Mouse (Mus musculus) lung, postnatal 25 days (tissue): ENCODE measurements at regions not wholly inside any gene's neighbourhood (a gene's known extent, or its start where the extent isn't known, plus 50 kb on each side); places are given as distances from the start of the nearest gene placed in this dataset.

Experiments
- DNase-seq: peaks from one replicate; pipeline ENCODE4 v3.0.0; 2022; ENCODE audit warnings: low spot score

GRCm38 (mm10) chr2:54033277-54033676 is 52.1 kb downstream of the Rprm start:
- no peak for DNase-seq

- DNase-seq: no peak
Observed at GRCm38 (mm10) chr2:54028851-54029250, 56.5 kb downstream of the Rprm start.

DNA sequence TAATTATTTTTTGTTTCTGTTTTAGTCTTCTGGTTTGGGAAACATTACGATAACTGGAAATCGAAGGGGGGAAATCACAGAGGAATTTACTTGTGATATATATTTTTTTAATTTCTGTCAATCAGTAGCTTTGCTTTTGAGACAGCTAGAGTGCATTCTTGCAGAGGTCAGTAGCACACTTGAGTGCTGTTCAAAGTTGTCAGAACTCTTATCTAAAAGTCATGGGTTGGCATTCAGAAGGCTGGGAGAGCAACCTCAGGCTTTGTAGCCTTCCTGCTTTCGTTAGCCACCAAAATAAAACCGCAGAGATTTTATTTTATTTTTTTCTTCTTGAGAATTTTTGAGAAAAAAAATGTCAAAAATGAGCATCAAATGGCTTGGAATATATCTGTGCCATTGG is 62.6 kb downstream of the Rprm start:
- DNase-seq: peak; percentile 22

GRCm38 (mm10) chr2:53990157-53990556 is 95.2 kb downstream of the Rprm start:
- DNase-seq: no peak

GRCm38 (mm10) chr2:53975707-53976106 is 109.6 kb downstream of the Rprm start:
- no peak for DNase-seq

DNA sequence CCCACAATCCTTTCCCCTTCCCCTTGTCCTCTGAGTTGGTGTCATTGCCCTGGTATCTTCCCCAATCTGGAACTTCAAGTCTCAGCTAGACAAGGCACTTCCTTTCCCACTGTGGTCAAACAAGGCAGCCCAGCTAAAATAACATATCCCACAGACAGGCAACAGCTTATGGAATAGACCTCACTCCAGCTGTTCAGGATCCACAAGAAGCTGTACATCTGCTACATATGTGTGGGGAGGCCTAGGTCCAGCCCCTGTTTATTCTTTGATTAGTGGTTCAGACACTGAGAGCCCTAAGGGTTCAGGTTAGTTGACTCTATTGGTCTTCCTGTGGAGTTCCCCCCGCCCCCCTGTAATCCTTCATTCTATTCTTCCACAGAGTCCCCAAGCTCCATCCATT is 124.9 kb downstream of the Rprm start:
- DNase-seq: no peak

DNA sequence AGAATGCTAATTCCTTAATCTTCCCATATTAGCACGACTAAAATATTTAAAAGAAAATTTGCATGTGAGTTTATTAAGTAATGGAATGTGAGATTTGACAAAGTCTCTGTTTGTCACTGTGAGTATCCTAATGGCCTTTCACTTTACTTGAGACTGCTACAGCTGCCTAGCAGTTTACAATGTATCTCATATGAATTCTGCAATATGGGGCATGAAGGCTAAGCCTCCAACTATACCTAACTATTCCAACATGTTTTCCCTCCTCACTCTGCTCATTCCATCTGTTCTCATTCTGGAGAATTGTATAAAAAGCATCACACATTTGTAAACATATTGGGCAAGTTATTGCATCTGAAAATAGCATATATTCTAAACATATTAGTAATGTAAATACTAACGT is 137.1 kb downstream of the Rprm start:
- DNase-seq: no peak

DNA sequence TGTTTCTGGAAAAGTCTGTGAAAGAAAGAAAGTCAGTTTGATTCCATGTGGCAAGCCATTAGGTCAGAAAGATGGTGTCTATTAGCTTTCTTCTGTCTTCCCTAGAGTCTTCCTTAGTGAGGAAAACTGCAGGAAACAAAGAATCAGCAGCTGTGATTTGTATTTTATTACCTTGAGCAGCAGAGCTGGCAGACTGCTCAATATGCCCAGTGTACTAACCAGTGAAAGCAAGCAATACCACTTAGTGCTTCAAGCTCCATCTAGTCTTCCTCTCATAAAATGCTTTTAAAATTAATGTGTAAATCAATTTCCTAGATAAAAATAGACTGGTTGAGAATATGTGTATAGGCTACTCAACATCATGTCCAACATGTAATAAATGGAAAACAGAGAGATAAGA is 137.8 kb downstream of the Rprm start:
- no peak for DNase-seq

GRCm38 (mm10) chr2:53911857-53912256 is 173.5 kb downstream of the Rprm start:
- DNase-seq: no peak
